Mouse (Mus musculus): Measurements from ENCODE around the gene Fam83f.

DNA sequence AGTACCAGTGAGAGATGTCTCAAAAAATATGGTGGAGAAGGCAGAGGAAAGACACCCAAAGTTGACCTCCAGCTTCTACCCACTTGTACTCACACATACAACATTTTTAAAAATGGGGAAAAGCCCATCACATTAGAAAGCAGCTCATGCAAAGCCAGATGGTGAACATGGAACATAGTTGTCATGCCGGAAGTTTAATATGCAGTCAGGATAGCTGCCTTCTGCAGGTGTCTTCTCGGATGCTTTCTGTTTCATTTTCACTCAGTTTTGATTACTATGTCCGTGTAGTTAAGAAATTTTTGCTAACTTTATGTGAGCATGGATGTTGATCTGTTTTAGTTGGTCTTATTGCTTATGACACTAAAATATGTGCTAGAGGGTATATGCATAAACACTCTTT lies 63.7 kb downstream of the Fam83f start:
- TF ChIP-seq CTCF (IDR thresholded peaks at IDR 0.05; ENCODE audit: low read depth, low read length) = no peak
- TF ChIP-seq POLR2A (IDR thresholded peaks at IDR 0.05; ENCODE audit: borderline replicate concordance, low read depth, low read length) = no peak

Data from bone marrow macrophage, adult 2 months (primary cell).